Mouse (Mus musculus): ENCODE results near the gene Adh4. TPM values are rescaled to one million over a fixed set of nuclear protein-coding genes. Genes with fewer than 3 reads are reported as not detected.

Gene Adh4
- polyA plus RNA-seq (2012; fragmentation: generic; extraction: Trizol), result not detected

GRCm38 (mm10) chr3:138415121-138415690 lies at the start of gene Adh4:
Gene Adh4, plus strand, starts transcription at chr3:138415466.

GRCm38 (mm10) chr3:138442612-138443464 lies 27.6 kb downstream of the Adh4 start, which contains the start of gene Adh5:
Gene Adh5, plus strand, starts transcription at chr3:138443093.

Other genes starting within 250 kb of the Adh4 start
- not detected for gene 4930579F01Rik, start 221.6 kb upstream of the Adh4 start, polyA plus RNA-seq (2012; fragmentation: generic; extraction: Trizol)
- gene Adh7, start 197.7 kb upstream of the Adh4 start, polyA plus RNA-seq (2012; fragmentation: generic; extraction: Trizol), result 10 to 100 TPM in 1 of 2 experiments, 1 to 10 TPM in 1; 1.9 to 11.7 TPM
- 1 to 10 TPM in 1 of 2 experiments, under 1 TPM in 1; 0.26 to 9.7 TPM for gene Adh1, start 154.5 kb upstream of the Adh4 start, polyA plus RNA-seq (2012; fragmentation: generic; extraction: Trizol)
- not detected for gene Adh6a, start 102.2 kb upstream of the Adh4 start, polyA plus RNA-seq (2012; fragmentation: generic; extraction: Trizol)
- gene Adh6b, start 73.7 kb upstream of the Adh4 start, polyA plus RNA-seq (2012; fragmentation: generic; extraction: Trizol), result not detected
- 10 to 100 TPM; 31.1 to 89.7 TPM for gene Adh5, start 27.6 kb downstream of the Adh4 start, polyA plus RNA-seq (2012; fragmentation: generic; extraction: Trizol)
- gene Metap1, start 74.0 kb downstream of the Adh4 start, polyA plus RNA-seq (2012; fragmentation: generic; extraction: Trizol), result 10 to 100 TPM in 1 of 2 experiments, 1 to 10 TPM in 1; 3.8 to 14.4 TPM
- 10 to 100 TPM; 22.4 to 44.2 TPM for gene Eif4e, start 110.7 kb downstream of the Adh4 start, polyA plus RNA-seq (2012; fragmentation: generic; extraction: Trizol)

Measured in C3H10T1/2 (cell line).